Mouse (Mus musculus) hindbrain, embryonic 11.5 days (tissue): ENCODE results near the gene Pip5k1b. TPM values are rescaled to one million over a fixed set of nuclear protein-coding genes. Genes with fewer than 3 reads are reported as not detected.

Experiments
- ATAC-seq: fragments of 200-750 bp; cut with Nextera tagmentation; 2 replicates; pipeline ENCODE4 v1.8.0; 2017; ENCODE audit warnings: mild to moderate bottlenecking, moderate TSS enrichment, moderate library complexity; ENCODE audit not compliant: low FRiP score
- DNase-seq: peaks from one replicate; pipeline ENCODE4 v3.0.0-alpha.2; 2015; ENCODE audit warnings: low spot score
- H3K27ac ChIP-seq: fragments of 300-500 bp; sonication (generic); 2 replicates; pipeline ENCODE4 v1.5.1; 2014; ENCODE audit warnings: mild to moderate bottlenecking, low read depth, low read length
- H3K27me3 ChIP-seq: fragments of 300-500 bp; sonication (generic); 2 replicates; pipeline ENCODE4 v1.6.1; 2014; ENCODE audit warnings: mild to moderate bottlenecking, low read length, moderate library complexity, mixed read lengths; ENCODE audit not compliant: control insufficient read depth, insufficient read depth
- H3K36me3 ChIP-seq: fragments of 300-500 bp; sonication (generic); 2 replicates; pipeline ENCODE4 v1.6.1; 2014; ENCODE audit warnings: mild to moderate bottlenecking, low read length, moderate library complexity, mixed read lengths; ENCODE audit not compliant: control insufficient read depth, insufficient read depth
- H3K4me1 ChIP-seq: fragments of 300-500 bp; sonication (generic); replicated peaks from 2 replicates; pipeline ENCODE4 v1.6.1; 2014; ENCODE audit warnings: low read length, mixed read lengths; ENCODE audit not compliant: control insufficient read depth, insufficient read depth
- H3K4me2 ChIP-seq: fragments of 300-500 bp; sonication (generic); replicated peaks from 2 replicates; pipeline ENCODE4 v1.6.1; 2014; ENCODE audit warnings: mild to moderate bottlenecking, low read depth, low read length
- H3K4me3 ChIP-seq: fragments of 300-500 bp; sonication (generic); 2 replicates; pipeline ENCODE4 v1.5.1; 2014; ENCODE audit warnings: low read depth, low read length
- H3K9ac ChIP-seq: fragments of 300-500 bp; sonication (generic); 2 replicates; pipeline ENCODE4 v1.6.1; 2014; ENCODE audit warnings: low read depth, low read length
- H3K9me3 ChIP-seq: fragments of 300-500 bp; sonication (generic); 2 replicates; pipeline ENCODE4 v1.6.1; 2016; ENCODE audit warnings: low read length; ENCODE audit not compliant: control insufficient read depth
- WGBS: fragments of 180-500 bp; shearing (Covaris S2); extraction: QIAGEN DNeasy Blood & Tissue Kit; methylation state at CpG from one replicate; pipeline ENCODE4 v1.1.7; 2014; 5-methylcytosine and 5-hydroxymethylcytosine counted together
- polyA plus RNA-seq: library from polyadenylated mRNA; unstranded; fragments of >200 nt; fragmentation: Nextera tagmentation; extraction: Ambion mirVana; gene quantifications from 2 replicates; pipeline ENCODE4 v1.2.1, GENCODE M21; 2014

Gene Pip5k1b
- polyA plus RNA-seq, 1 experiment from 2014 or later = 2.0 TPM

- ATAC-seq = no peak
- whole genome bisulfite sequencing = 96% methylated on average over 11 of the region's 11 CpGs
Observed at GRCm38 (mm10) chr19:24314676-24315075, 241.0 kb downstream of the Pip5k1b start.

DNA sequence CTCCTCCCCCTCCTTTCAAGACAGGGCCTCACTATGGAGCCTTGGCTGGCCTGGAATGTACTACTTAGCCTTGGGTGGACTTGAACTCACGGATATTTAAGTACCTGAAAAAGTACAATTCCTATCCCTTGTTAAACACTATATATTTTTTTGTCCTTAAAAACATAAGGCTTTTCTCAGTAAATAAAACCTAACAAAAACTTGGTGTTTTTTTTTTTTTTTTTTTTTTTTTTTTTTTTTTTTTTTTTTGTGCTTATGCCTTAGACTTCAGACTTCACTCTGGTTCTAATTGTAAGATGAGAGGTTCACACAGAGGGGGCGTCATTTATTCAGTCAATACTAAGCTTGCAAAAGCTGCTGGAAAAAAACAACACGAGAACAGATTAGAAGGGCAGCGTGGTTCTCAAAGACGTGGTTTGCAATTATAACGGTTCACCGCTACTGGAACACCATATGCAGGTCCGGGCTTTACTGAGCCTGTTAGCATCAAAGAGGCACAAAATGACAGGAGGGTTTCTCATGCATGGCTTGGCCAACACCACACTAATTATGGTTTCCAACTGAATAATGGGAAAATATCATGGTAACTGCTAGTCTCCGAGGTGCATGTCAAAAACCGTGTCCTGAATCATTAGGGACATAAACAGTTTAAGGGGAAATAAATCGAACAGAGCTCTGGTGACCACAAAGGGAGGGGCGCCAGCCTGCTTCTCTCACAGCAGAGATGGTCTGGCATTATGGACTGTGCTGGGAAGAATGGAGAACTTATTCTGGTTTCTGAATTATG, 242.9 kb downstream of the Pip5k1b start:
- no peak overlapping the region for H3K4me3 ChIP-seq
- no peaks in the 10 kb centered on the region for H3K9me3 ChIP-seq
- H3K4me2 ChIP-seq = no peak overlapping the region
- H3K4me1 ChIP-seq = peaks cover 6% of the 10 kb centered on the region; the same call in 1 of the 2 replicates
- 52% methylated on average over 12 of the region's 12 CpGs for WGBS
- H3K27ac ChIP-seq = no peak overlapping the region
- H3K36me3 ChIP-seq = no peaks in the 10 kb centered on the region
- DNase-seq (peak; percentile 46), ATAC-seq (peak; percentile 76)
- H3K27me3 ChIP-seq = no peaks in the 10 kb centered on the region
- H3K9ac ChIP-seq = no peak overlapping the region

More at GRCm38 (mm10) chr19:24314676-24315075, 241.0 kb downstream of the Pip5k1b start:
- H3K27ac ChIP-seq = no peak overlapping the region
- no peak overlapping the region for H3K4me2 ChIP-seq
- H3K36me3 ChIP-seq = no peaks in the 10 kb centered on the region
- DNase-seq = no peak
- H3K9me3 ChIP-seq = no peaks in the 10 kb centered on the region
- no peaks in the 10 kb centered on the region for H3K4me1 ChIP-seq
- no peak overlapping the region for H3K4me3 ChIP-seq
- H3K9ac ChIP-seq = no peak overlapping the region
- no peaks in the 10 kb centered on the region for H3K27me3 ChIP-seq

- WGBS = 81% methylated on average over 5 of the region's 5 CpGs
- no peak overlapping the region for H3K9ac ChIP-seq
- no peak overlapping the region for H3K4me2 ChIP-seq
- H3K36me3 ChIP-seq = no peaks in the 10 kb centered on the region
- no peak for DNase-seq
- ATAC-seq = no peak
- H3K4me1 ChIP-seq = peaks cover 8% of the 10 kb centered on the region; the same call in 1 of the 2 replicates
- H3K27ac ChIP-seq = no peak overlapping the region
- H3K4me3 ChIP-seq = no peak overlapping the region
- H3K9me3 ChIP-seq = no peaks in the 10 kb centered on the region
- H3K27me3 ChIP-seq = no peaks in the 10 kb centered on the region
Observed at GRCm38 (mm10) chr19:24312046-24312445, 243.6 kb downstream of the Pip5k1b start.

DNA sequence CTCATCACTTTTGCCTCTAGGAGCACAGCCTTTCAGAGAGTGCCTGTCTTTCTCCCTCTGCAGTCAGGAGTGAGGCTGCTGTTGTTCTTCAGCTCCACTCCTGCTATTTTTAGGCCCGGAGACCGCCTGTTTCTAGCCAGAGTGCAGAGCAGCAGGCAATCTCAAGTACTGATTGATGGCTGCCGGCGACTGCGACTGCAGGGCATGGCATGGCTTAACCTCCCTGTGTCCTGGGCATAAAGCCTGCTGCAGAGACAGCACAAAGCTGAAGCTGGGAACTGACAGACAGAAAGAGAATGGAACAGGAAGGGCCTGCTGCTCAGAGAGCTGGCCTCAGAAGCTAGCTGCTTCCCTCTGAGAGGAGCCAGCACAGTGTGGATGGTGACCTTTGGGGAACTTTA, 247.4 kb downstream of the Pip5k1b start:
- Histone ChIP-seq H3K27ac (peak overlapping the region; percentile 60), H3K27me3 (no peaks in the 10 kb centered on the region), H3K4me3 (no peak overlapping the region), H3K36me3 (no peaks in the 10 kb centered on the region), H3K4me2 (no peak overlapping the region), H3K9me3 (no peaks in the 10 kb centered on the region), H3K9ac (peak overlapping the region; percentile 34), H3K4me1 (peaks cover 8% of the 10 kb centered on the region; the same call in 1 of the 2 replicates)
- WGBS = 3% methylated on average over 5 of the region's 5 CpGs
- ATAC-seq (peak; percentile 38; the same call in 1 of the 2 replicates), DNase-seq (peak; percentile 45)

DNA sequence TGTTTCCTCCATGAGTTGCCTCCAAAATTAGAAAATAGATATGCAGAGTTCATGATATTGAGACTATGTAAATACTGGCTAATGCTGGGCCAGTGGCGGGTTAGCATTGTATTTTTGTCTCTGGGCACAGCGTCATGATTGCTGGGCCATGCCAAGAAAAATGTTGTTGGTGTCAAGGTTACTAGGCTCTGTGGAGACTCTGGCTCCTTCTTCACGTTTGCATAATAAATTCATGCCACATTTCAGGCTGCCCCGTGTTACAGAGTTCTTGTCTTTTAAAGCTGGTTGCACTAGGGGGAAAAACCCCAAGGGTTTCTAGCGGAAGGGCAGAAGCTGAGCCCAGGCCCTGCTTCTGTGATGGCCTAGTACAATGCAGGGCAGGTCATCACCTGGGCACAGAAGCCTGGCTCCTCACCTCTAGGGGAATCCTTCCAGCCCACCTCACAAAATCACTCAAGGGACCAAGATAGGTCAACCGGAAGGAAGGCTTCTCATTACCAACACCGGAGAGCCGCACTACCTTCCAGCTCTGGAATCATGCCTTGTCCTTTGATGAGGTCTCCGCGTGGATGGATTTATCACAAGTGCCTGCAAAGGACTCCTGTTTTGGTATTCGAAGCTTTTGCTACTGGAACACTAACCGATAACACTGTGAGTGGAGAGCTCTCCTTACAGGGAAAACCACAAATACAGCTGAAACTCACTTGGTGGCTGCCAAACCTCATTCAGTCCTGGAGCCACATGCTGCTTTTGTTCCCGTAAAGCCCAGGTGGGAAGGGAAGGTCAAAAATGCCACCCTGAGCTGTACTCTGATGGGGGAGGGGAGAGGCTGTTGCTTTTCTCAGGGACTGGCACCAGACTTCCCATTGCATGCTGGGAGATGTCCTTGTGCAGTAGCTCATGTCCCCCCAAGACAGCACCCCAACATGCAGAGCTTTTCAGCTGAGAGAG, 248.1 kb downstream of the Pip5k1b start:
- ATAC-seq (0 out of 2 replicates have a peak, but pooled peaks have one; percentile 12), DNase-seq (no peak)
- H3K4me2 ChIP-seq = no peak overlapping the region
- WGBS = 62% methylated on average over 13 of the region's 13 CpGs
- H3K36me3 ChIP-seq = no peaks in the 10 kb centered on the region
- no peaks in the 10 kb centered on the region for H3K27me3 ChIP-seq
- H3K4me1 ChIP-seq = peaks cover 8% of the 10 kb centered on the region; the same call in 1 of the 2 replicates
- H3K9ac ChIP-seq = peak overlapping the region; percentile 34
- no peaks in the 10 kb centered on the region for H3K9me3 ChIP-seq
- no peak overlapping the region for H3K4me3 ChIP-seq
- H3K27ac ChIP-seq = peak overlapping the region; percentile 60

DNA sequence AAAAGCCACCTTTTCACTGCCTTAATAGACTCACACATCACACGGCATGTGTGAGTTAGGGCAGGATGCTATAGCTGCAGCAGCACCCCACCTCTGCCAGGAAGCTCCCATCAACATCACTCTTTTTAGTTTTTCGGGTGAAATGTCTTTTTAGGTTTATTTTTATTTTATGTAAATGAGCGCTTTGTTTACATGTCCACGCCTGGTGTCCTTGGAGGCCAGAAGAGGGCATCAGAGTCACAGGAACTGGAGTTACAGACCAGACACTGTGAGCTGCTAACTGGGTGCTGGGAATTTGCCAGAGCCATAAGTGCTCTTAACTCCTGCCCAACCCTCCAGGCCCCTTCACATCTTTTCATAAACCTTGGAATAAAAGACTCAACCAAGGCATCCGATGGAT, 249.3 kb downstream of the Pip5k1b start:
- peaks cover 8% of the 10 kb centered on the region; the same call in 1 of the 2 replicates for H3K4me1 ChIP-seq
- H3K4me3 ChIP-seq = no peak overlapping the region
- ATAC-seq (no peak), DNase-seq (no peak)
- H3K9ac ChIP-seq = no peak overlapping the region
- no peak overlapping the region for H3K27ac ChIP-seq
- WGBS = 90% methylated on average over 5 of the region's 5 CpGs
- no peaks in the 10 kb centered on the region for H3K9me3 ChIP-seq
- no peaks in the 10 kb centered on the region for H3K36me3 ChIP-seq
- H3K27me3 ChIP-seq = no peaks in the 10 kb centered on the region
- no peak overlapping the region for H3K4me2 ChIP-seq

GRCm38 (mm10) chr19:24302198-24302597, 253.5 kb downstream of the Pip5k1b start:
- 42% methylated on average over 10 of the region's 10 CpGs for WGBS
- Histone ChIP-seq H3K4me2 (no peak overlapping the region), H3K4me3 (no peak overlapping the region), H3K4me1 (no peaks in the 10 kb centered on the region), H3K36me3 (no peaks in the 10 kb centered on the region), H3K9me3 (no peaks in the 10 kb centered on the region), H3K9ac (no peak overlapping the region), H3K27ac (no peak overlapping the region), H3K27me3 (no peaks in the 10 kb centered on the region)
- ATAC-seq = no peak
- DNase-seq = no peak

GRCm38 (mm10) chr19:24301768-24302148, 253.9 kb downstream of the Pip5k1b start:
- H3K4me3 ChIP-seq = no peak overlapping the region
- no peak overlapping the region for H3K9ac ChIP-seq
- WGBS = 23% methylated on average over 5 of the region's 5 CpGs
- no peaks in the 10 kb centered on the region for H3K36me3 ChIP-seq
- no peak for ATAC-seq
- H3K4me1 ChIP-seq = no peaks in the 10 kb centered on the region
- DNase-seq = no peak
- H3K27me3 ChIP-seq = no peaks in the 10 kb centered on the region
- H3K9me3 ChIP-seq = no peaks in the 10 kb centered on the region
- no peak overlapping the region for H3K4me2 ChIP-seq
- H3K27ac ChIP-seq = no peak overlapping the region
